Mouse (Mus musculus) hindbrain, postnatal 0 days (tissue): ENCODE measurements around the gene Marveld1. TPM values are rescaled to one million over a fixed set of nuclear protein-coding genes. Genes with fewer than 3 reads are reported as not detected.

Source experiments
- ATAC-seq: fragments of 200-750 bp; cut with Nextera tagmentation; 2 replicates; pipeline ENCODE4 v1.8.0; 2017; ENCODE audit warnings: mild to moderate bottlenecking, moderate TSS enrichment, moderate library complexity
- DNase-seq: peaks from one replicate; pipeline ENCODE4 v3.0.0-alpha.2; 2015; ENCODE audit warnings: low spot score
- H3K27ac ChIP-seq: fragments of 300-500 bp; sonication (generic); 2 replicates; pipeline ENCODE4 v1.5.1; 2014; ENCODE audit warnings: mild to moderate bottlenecking
- H3K27me3 ChIP-seq: fragments of 300-500 bp; sonication (generic); 2 replicates; pipeline ENCODE4 v1.6.1; 2014; ENCODE audit warnings: low read length, mixed read lengths; ENCODE audit not compliant: insufficient read depth
- H3K36me3 ChIP-seq: fragments of 300-500 bp; sonication (generic); 2 replicates; pipeline ENCODE4 v1.6.1; 2014; ENCODE audit warnings: low read length, mixed read lengths; ENCODE audit not compliant: insufficient read depth
- H3K4me1 ChIP-seq: fragments of 300-500 bp; sonication (generic); 2 replicates; pipeline ENCODE4 v1.6.1; 2014; ENCODE audit warnings: antibody characterized with exemption, low read length, mixed read lengths; ENCODE audit not compliant: insufficient read depth
- H3K4me2 ChIP-seq: fragments of 300-500 bp; sonication (generic); 2 replicates; pipeline ENCODE4 v1.6.1; 2014; ENCODE audit warnings: low read depth, mild to moderate bottlenecking, low read length, moderate library complexity, mixed read lengths
- H3K4me3 ChIP-seq: fragments of 300-500 bp; sonication (generic); 2 replicates; pipeline ENCODE4 v1.5.1; 2014; ENCODE audit warnings: low read length
- H3K9ac ChIP-seq: fragments of 300-500 bp; sonication (generic); replicated peaks from 2 replicates; pipeline ENCODE4 v1.6.1; 2014; ENCODE audit warnings: mild to moderate bottlenecking, low read length, moderate library complexity, mixed read lengths
- H3K9me3 ChIP-seq: fragments of 300-500 bp; sonication (generic); 2 replicates; pipeline ENCODE4 v1.6.1; 2016; ENCODE audit warnings: low read length, mixed read lengths
- CTCF ChIP-seq: IDR thresholded peaks from 2 replicates; pipeline ENCODE4 v1.5.1; 2016; ENCODE audit warnings: antibody characterized with exemption, control low read depth, low read depth
- WGBS: fragments of 180-500 bp; shearing (Covaris S2); extraction: QIAGEN DNeasy Blood & Tissue Kit; methylation state at CpG from one replicate; pipeline ENCODE4 v1.1.7; 2014; 5-methylcytosine and 5-hydroxymethylcytosine counted together
- polyA plus RNA-seq: library from polyadenylated mRNA; unstranded; fragments of >200 nt; fragmentation: Nextera tagmentation; extraction: Ambion mirVana; gene quantifications from 2 replicates; pipeline ENCODE4 v1.2.1, GENCODE M21; 2015
- total RNA-seq: library from RNA; depleted of rRNA; stranded (reverse); fragments of >200 nt; gene quantifications from 2 replicates; pipeline ENCODE4 v1.2.3, GENCODE M21; 2014

Marveld1 gene
- total and polyA plus RNA-seq, 2 experiments from 2014 or later = 3.2 to 14.0 TPM

DNA sequence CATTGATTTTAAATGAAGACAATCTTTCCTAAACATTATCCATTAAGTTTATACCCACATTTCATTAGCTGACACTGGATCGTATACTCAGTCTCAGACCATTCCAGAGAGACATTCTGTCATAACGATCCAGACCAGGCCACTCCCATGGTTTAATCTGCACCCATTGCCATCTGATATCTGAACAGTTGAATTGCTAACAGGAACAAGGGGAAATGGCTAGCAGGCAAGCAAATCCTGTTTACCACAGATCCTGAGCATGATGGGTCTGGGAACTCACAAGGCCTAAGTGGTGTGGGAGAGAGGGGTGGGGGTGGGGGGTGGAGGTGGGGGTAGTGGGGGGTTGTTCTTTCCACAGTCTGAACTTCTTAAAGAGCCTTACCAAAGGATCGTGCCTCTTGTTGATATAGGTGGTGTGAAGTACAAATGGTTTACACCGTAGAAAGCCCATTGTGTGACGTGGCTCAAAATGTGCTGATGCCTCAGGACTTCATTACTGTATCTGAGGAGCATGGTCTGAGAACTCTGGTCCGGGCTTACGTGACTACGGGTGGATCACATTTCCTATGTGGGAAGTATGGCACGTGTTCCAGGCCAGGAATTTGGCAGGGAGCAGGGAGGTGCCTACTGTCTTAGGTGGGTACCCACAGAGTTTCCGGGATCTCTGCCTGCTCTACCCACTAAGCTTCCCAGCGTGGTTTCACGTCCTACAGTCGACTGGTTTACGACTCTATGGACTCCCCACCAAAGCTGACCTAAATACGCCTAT, 8.5 kb upstream of the Marveld1 start:
- TF ChIP-seq CTCF = no peak
- WGBS = 91% methylated on average over 15 of the region's 15 CpGs

GRCm38 (mm10) chr19:42139724-42140517, 7.3 kb upstream of the Marveld1 start:
- Histone ChIP-seq H3K4me3 (no peak overlapping the region), H3K27ac (no peak overlapping the region), H3K9me3 (no peaks in the 10 kb centered on the region), H3K4me1 (no peaks in the 10 kb centered on the region), H3K36me3 (no peaks in the 10 kb centered on the region), H3K27me3 (no peaks in the 10 kb centered on the region), H3K4me2 (no peak overlapping the region), H3K9ac (no peak overlapping the region)
- 76% methylated on average over 5 of the region's 5 CpGs for WGBS
- DNase-seq (no peak), ATAC-seq (no peak)
- no peak for TF ChIP-seq CTCF

More for the DNA sequence above, 8.5 kb upstream of the Marveld1 start:
- Histone ChIP-seq H3K27ac (no peak overlapping the region), H3K27me3 (no peaks in the 10 kb centered on the region), H3K4me3 (no peak overlapping the region), H3K9ac (no peak overlapping the region), H3K4me1 (no peaks in the 10 kb centered on the region), H3K4me2 (no peak overlapping the region), H3K36me3 (no peaks in the 10 kb centered on the region), H3K9me3 (no peaks in the 10 kb centered on the region)
- ATAC-seq = no peak
- DNase-seq = no peak

DNA sequence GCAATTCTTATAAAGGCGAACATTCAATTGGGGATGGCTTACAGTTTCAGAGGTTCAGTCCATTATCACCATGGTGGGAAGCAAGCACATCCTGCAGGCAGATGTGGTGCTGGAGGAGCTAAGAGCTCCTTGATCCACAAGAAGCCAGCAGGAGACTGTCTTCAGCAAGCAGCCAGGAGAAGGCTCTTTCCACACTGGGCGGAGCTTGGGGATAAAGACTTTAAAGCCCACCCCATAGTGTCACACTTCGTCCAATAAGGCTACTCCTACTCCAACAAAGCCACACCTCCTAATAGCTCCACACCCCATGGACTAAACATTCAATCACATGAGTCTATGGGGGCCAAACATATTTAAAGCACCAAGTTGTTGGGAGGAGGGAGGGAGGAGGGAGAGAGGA, 5.2 kb upstream of the Marveld1 start:
- ATAC-seq (no peak), DNase-seq (no peak)
- Histone ChIP-seq H3K4me1 (no peaks in the 10 kb centered on the region), H3K4me3 (no peak overlapping the region), H3K9ac (no peak overlapping the region), H3K36me3 (no peaks in the 10 kb centered on the region), H3K9me3 (no peaks in the 10 kb centered on the region), H3K27ac (no peak overlapping the region), H3K27me3 (no peaks in the 10 kb centered on the region), H3K4me2 (no peak overlapping the region)
- WGBS = 77% methylated on average over 3 of the region's 3 CpGs
- no peak for TF ChIP-seq CTCF

- no peak overlapping the region for H3K27ac ChIP-seq
- 0 out of 2 replicates have a peak, but pooled peaks cover under 1% of the 10 kb centered on the region for H3K4me1 ChIP-seq
- 71% methylated on average over 2 of the region's 2 CpGs for WGBS
- H3K36me3 ChIP-seq = no peaks in the 10 kb centered on the region
- H3K4me3 ChIP-seq = no peak overlapping the region
- no peaks in the 10 kb centered on the region for H3K9me3 ChIP-seq
- no peak for TF ChIP-seq CTCF
- ATAC-seq = no peak
- no peaks in the 10 kb centered on the region for H3K27me3 ChIP-seq
- no peak overlapping the region for H3K9ac ChIP-seq
- no peak for DNase-seq
- no peak overlapping the region for H3K4me2 ChIP-seq
These were observed 4.4 kb upstream of the Marveld1 start for GRCm38 (mm10) chr19:42142757-42143156.

DNA sequence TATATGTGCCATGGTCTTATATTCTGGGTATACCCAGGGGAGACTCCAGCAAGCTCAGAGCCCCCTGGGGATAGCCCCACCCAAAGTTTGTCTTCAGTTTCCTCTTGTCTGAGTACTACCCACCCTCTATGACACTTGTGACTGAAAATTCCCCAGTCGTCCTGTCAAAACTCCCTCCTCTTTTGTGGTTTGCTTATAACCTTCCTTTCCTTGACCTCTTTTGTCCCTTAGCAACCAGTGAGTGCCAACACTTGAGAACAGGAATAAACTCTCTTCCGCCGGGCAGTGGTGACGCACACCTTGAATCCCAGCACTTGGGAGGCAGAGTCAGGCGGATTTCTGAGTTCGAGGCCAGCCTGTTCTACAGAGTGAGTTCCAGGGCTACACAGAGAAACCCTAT, 3.1 kb upstream of the Marveld1 start:
- H3K4me3 ChIP-seq = no peak overlapping the region
- no peak overlapping the region for H3K4me2 ChIP-seq
- no peaks in the 10 kb centered on the region for H3K27me3 ChIP-seq
- DNase-seq (no peak), ATAC-seq (no peak)
- H3K36me3 ChIP-seq = no peaks in the 10 kb centered on the region
- H3K9ac ChIP-seq = no peak overlapping the region
- H3K27ac ChIP-seq = no peak overlapping the region
- no peaks in the 10 kb centered on the region for H3K9me3 ChIP-seq
- no peak for TF ChIP-seq CTCF
- 0 out of 2 replicates have a peak, but pooled peaks cover 4% of the 10 kb centered on the region for H3K4me1 ChIP-seq
- WGBS = 56% methylated on average over 6 of the region's 6 CpGs

DNA sequence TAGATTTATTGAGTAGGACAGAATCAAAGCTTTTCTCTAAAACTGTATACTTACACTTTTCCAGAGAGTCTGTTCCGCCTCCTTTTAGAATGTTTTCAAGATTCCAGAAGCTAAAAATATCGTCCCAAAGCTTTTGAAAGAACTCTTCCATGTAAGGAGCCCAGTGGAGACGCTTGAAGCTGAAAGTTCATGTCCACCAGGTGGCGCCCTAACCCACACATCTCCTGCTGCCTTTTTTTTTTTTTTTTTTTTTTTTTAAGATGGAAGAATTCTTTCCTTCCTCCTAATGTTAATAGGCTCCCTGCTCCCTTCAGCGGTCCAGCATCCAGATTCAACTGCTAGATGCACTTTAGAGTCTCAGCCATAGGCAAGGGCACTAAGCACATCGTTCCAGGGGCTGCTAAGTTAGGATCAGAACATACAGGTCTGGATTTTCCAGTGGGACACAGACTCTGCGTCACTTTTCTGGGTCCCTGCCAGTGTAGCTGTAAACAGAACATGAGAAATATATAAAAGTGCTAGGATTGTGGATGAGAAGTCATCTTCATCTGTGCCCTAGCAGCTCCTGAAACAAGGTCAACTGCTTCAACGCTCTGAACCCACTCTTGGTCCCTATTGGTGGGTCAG, 2.5 kb upstream of the Marveld1 start:
- 25% methylated on average over 8 of the region's 8 CpGs for WGBS

More for the DNA sequence above, 2.5 kb upstream of the Marveld1 start:
- H3K4me1 ChIP-seq = 0 out of 2 replicates have a peak, but pooled peaks cover 4% of the 10 kb centered on the region
- H3K27ac ChIP-seq = no peak overlapping the region
- H3K9me3 ChIP-seq = no peaks in the 10 kb centered on the region
- no peak overlapping the region for H3K4me2 ChIP-seq
- peak; percentile 80 for TF ChIP-seq CTCF
- no peaks in the 10 kb centered on the region for H3K36me3 ChIP-seq
- no peak overlapping the region for H3K4me3 ChIP-seq
- DNase-seq (peak; percentile 92), ATAC-seq (no peak)
- H3K9ac ChIP-seq = no peak overlapping the region
- no peaks in the 10 kb centered on the region for H3K27me3 ChIP-seq
